Mouse (Mus musculus): ENCODE measurements around the gene Dgat2.

DNA sequence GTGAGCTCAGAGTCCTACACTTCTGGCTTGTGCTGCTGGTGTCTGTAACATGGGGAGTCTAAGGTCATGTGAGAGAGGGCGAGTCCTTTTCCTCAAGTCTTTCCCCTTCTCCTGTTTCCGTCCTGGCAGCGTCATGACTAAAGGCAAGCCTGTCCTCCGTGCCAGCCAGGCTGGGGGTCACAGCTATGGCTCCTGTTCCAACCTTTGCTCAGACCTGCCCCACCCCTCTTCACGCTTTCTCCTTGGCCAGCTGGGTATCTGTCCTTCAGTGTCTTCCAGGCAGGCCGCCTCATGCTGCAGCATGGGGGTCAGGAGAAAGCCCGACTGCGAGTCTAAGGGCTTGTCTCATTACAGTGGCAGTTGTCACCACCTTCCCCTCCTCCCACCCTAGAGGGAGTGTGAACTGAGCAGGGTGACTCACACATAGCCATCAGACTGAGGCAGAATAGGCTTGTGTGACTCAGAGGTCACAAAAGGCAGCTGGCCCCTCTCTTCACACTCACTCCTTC is 32.9 kb upstream of the Dgat2 start:
- no peak for TF ChIP-seq POLR2A (IDR thresholded peaks at IDR 0.05; ENCODE audit: borderline replicate concordance, low read depth, low read length)
- no peak for TF ChIP-seq CTCF (IDR thresholded peaks at IDR 0.05; ENCODE audit: low read depth, low read length)

Measured in bone marrow macrophage, adult 2 months (primary cell).